Mouse (Mus musculus) bone marrow macrophage, adult 2 months (primary cell): ENCODE measurements at regions not wholly inside any gene's neighbourhood (a gene's known extent, or its start where the extent isn't known, plus 50 kb on each side); places are given as distances from the start of the nearest gene placed in this dataset.

Source experiments
- H3K27ac ChIP-seq: 2 replicates; pipeline ENCODE4 v1.5.1; 2012; ENCODE audit warnings: low read depth, low read length; ENCODE audit not compliant: insufficient read depth
- H3K4me1 ChIP-seq: 2 replicates; pipeline ENCODE4 v1.6.1; 2012; ENCODE audit warnings: low read length; ENCODE audit not compliant: control insufficient read depth, insufficient read depth
- H3K4me3 ChIP-seq: 2 replicates; pipeline ENCODE4 v1.5.1; 2012; ENCODE audit warnings: mild to moderate bottlenecking, low read length, moderate library complexity; ENCODE audit not compliant: insufficient read depth
- CTCF ChIP-seq: IDR thresholded peaks from 2 replicates; pipeline ENCODE4 v1.5.1; 2012; ENCODE audit warnings: low read depth, mild to moderate bottlenecking, low read length, moderate library complexity
- POLR2A ChIP-seq: IDR thresholded peaks from 2 replicates; pipeline ENCODE4 v1.6.1; 2012; ENCODE audit warnings: mild to moderate bottlenecking, low read depth, low read length, borderline replicate concordance

DNA sequence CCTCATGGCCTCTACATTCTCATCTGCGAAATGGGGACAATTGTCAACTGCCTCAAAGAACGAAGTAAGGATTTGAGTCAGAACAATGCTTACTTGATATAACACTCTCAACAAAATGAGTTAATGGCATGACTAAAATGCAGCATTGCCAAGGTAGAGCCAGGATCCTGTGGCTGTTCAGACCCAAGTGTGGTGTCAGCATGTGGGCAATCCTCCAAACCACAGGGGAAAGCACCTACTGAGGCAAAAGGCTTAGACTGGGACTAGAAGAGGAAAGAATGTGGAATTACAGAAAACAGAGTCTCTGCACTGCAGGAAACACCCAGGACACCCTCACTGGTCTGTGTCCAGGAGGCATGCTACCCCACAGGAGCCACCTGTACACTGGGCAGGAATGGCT is 147.8 kb upstream of the Cdh5 start:
- H3K27ac ChIP-seq: no peak overlapping the region
- TF ChIP-seq POLR2A (no peak), CTCF (no peak)
- H3K4me3 ChIP-seq: no peak overlapping the region
- H3K4me1 ChIP-seq: no peaks in the 10 kb centered on the region

DNA sequence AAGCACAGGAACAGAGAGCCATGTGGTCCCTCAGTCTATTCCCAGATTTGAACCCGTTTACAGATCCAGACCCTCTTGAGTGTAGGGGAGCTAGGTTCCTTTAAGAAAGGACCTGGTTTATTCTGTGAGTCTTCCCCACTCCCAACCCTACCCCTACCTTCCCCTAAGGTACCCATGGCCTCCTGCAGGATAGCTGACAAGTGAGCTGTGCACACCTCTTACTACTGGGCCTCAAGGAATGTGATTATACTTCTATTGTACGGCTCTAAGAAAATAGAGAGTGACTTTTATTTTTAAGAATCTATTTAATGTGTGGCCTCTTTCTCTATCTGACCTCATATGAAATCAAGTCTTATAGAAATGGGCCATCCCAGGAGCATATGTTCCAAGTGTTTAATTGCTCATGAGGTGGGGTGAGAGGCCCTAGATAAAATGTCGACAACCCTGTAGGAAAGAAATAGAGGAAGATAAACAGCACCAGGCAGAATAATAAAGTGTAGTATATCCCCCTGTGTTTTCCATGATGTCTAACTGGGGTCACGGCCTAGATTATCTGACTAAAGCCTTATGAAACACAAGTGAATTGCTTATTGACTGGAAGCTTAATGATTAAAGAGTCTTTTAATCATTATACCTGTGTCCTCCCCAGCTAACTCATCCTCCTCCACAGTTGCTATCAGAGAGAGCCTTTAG is 145.7 kb upstream of the Cdh5 start:
- no peak for TF ChIP-seq POLR2A
- no peak for TF ChIP-seq CTCF
- Histone ChIP-seq H3K4me3 (no peak overlapping the region), H3K27ac (no peak overlapping the region), H3K4me1 (no peaks in the 10 kb centered on the region)

DNA sequence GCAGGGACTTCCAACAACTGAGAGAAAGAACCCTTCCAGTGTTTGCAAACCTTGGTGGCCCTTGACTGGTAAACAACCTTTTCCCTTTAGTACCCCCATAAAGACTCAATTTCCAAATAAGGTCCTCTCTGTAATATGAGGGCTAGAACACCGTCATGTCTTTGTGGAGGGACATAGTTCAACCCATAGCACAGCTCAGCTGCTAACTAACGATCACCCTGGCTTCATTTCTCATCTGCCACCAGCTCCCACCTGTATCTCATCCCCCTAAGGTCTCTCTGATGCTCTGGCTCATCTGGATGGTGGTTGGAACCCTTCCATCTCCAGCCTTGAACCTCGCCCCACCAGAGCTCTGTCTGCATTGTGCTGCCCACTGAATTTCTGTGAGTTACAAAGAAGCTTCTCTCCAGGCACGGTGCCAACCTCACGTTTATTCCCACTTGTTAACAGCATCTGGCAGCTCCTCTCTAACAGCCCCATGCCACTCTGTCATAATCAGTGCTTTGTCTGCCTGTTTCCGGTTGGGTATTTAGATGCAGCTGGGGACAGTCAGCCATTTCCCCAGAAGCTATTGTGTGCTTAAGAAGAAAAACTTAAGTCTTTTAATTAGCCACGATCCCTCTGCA is 137.0 kb upstream of the Cdh5 start:
- Histone ChIP-seq H3K4me1 (no peaks in the 10 kb centered on the region), H3K4me3 (no peak overlapping the region), H3K27ac (no peak overlapping the region)
- no peak for TF ChIP-seq CTCF

DNA sequence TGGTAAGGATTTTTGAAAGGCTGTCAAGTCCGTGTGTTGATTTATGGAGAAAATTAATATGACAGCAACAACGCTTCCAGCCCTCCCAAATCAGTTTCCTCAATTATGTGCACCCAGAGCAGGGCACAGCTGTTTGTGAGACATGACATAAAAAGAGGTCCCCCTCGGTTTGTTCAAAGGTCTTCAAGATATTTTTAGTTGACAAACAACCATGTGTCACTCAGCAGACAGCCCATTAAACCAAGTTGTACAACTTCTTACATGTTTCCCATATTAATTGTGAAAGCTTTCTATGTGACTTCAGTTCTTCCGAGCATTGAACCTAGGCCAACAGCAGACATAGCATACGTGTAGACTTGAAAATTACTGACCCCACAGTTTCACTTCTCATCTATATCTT is 131.5 kb upstream of the Cdh5 start:
- TF ChIP-seq CTCF (no peak), POLR2A (no peak)
- Histone ChIP-seq H3K27ac (no peak overlapping the region), H3K4me3 (no peak overlapping the region), H3K4me1 (no peaks in the 10 kb centered on the region)

DNA sequence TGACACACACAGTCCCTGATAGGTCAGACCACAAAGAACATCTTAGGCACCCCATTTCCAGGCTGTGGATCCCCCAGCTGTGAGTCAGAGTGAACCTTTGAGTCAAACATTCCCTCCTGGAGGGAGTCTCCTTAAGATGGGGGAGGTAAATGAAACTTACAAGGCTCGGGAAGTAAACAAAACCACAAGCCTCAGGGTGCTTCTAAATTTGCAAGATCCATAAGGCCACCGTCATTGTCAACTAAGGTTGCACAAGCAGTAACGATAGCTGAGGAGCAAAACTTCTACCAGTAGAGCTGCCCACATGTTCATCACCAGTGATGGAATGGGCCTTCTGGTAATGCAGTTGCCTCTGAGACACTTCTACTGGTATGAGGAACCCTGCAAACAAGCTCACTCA is 130.9 kb upstream of the Cdh5 start:
- no peak for TF ChIP-seq POLR2A
- TF ChIP-seq CTCF: no peak
- H3K4me3 ChIP-seq: no peak overlapping the region
- no peak overlapping the region for H3K27ac ChIP-seq
- no peaks in the 10 kb centered on the region for H3K4me1 ChIP-seq

DNA sequence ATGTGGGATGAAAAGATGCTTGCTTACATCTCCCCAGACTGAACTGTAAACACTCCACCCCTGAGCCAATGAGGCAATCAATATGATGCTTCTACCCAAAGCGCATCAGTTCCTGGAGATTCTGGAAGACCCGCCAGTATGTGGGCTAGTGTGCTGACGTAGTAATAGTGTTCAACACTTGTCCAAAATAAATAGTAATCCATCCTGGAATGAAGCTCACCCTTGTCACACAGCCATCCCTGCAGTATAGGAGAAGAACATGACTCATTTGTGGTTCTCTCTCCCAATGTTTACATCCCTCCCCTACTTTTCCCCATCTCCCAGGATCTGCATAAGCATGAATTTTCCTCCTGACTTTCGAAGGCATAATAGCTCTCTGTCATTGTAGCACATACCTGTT is 130.5 kb upstream of the Cdh5 start:
- no peak overlapping the region for H3K27ac ChIP-seq

DNA sequence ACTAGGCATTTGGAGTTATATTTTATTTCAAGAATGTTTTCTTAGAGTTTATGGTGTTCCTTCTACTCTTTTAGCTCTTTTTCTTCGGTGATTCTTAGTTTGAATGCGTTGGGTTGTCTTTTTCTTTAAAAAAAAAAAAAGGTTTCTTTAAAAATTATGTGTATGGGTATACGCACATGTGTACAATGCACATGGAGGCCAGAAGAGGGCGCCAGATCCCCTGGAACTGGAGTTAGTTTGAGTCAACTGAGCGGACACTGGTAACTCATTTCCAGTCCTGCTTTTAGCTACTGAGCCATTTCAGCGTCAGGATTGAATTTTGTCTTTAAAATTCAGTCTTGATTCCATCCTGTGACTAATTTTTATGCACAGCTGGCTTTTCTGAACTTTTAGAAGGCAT is 124.9 kb upstream of the Cdh5 start:
- TF ChIP-seq POLR2A (no peak), CTCF (no peak)
- no peak overlapping the region for H3K4me3 ChIP-seq
- H3K27ac ChIP-seq: no peak overlapping the region
- H3K4me1 ChIP-seq: no peaks in the 10 kb centered on the region

More for the DNA sequence above, 130.5 kb upstream of the Cdh5 start:
- H3K4me3 ChIP-seq: no peak overlapping the region
- no peaks in the 10 kb centered on the region for H3K4me1 ChIP-seq
- TF ChIP-seq CTCF (no peak), POLR2A (no peak)

DNA sequence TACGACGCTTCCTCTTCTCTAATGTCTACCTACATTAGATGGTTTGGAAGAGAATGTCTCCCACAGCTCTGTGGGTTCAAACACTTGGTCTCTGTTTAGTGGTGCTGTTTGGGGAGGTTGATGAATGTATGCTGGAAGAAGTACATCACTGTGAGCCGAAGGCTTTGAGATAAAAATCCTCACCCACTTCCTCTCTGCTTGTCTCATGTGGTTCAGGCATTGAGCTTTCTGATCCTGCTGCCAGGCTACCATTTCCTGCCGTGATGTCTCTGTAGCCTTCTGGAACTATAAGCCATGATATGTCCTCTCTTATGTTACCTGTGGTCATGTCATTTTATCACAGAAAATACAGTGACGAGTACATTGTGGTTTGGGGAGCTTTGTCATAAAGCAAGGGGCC is 122.5 kb upstream of the Cdh5 start:
- Histone ChIP-seq H3K4me3 (no peak overlapping the region), H3K4me1 (no peaks in the 10 kb centered on the region), H3K27ac (no peak overlapping the region)
- TF ChIP-seq CTCF (no peak), POLR2A (no peak)

DNA sequence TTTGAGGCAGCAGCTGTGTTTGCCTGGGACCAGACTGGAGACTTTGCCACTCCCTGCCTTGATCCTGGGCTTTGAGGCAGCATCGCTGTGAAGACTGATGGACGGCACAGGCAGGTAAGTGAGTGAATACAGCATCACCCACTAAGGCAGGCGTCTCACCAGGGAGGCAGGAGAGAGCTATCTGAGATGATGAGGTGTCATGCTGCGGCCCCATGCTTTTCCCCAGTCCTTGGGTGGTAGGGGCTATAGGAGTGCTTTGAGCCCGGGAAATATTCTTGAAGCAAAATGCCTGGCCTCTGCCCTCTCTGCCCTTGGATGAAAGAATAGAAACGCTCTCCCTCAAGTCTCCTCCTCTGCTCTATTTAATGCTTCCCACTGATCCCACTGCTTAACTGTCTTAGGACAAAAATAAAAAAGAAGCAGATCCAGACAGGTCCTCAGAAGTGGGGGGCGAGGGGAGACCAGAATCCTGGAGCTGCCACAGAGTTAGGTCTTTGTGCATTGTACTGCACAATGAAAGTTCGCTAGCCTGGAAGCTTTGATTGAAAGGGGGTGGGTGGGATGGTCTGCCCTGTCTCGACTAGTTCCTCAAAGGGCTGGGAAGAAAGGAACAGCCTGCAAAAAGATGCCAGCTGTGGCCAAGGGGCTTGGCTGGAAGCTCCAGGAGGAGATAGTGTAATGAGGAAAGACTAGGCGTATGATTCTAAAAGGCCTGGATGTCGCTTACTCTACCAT is 117.4 kb upstream of the Cdh5 start:
- Histone ChIP-seq H3K4me3 (no peak overlapping the region), H3K27ac (no peak overlapping the region), H3K4me1 (no peaks in the 10 kb centered on the region)
- TF ChIP-seq CTCF: no peak
- TF ChIP-seq POLR2A: no peak

DNA sequence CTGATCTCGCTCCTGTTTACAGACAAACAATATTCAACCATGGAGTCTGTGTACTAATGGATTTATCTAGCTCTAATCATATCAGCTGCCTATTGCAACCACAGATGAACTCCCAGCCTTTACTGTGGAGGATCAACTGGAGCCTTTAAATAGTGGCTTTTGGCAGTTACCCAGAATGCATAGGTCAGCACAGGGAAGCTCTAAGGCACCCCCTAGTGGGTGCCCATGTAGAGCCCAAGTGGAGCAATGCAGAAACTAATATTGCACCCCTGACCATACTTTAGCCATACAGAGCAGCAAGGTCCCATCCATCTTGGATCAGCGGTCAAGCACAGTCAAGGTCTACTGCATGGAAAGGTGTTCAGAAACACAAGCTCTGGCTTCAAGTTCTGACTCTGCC is 115.8 kb upstream of the Cdh5 start:
- no peak overlapping the region for H3K4me3 ChIP-seq
- H3K27ac ChIP-seq: no peak overlapping the region
- H3K4me1 ChIP-seq: no peaks in the 10 kb centered on the region
- TF ChIP-seq POLR2A (no peak), CTCF (no peak)
